Mouse (Mus musculus) right cerebral cortex, adult 2 months (tissue): ENCODE results near the gene Evi5.

Experiments used
- DNase-seq, 2 experiments: peaks; one replicate each; pipeline ENCODE4 v3.0.0; 2021 to 2022; ENCODE audit warnings: low spot score in 2 of 2

Gene Evi5

DNA sequence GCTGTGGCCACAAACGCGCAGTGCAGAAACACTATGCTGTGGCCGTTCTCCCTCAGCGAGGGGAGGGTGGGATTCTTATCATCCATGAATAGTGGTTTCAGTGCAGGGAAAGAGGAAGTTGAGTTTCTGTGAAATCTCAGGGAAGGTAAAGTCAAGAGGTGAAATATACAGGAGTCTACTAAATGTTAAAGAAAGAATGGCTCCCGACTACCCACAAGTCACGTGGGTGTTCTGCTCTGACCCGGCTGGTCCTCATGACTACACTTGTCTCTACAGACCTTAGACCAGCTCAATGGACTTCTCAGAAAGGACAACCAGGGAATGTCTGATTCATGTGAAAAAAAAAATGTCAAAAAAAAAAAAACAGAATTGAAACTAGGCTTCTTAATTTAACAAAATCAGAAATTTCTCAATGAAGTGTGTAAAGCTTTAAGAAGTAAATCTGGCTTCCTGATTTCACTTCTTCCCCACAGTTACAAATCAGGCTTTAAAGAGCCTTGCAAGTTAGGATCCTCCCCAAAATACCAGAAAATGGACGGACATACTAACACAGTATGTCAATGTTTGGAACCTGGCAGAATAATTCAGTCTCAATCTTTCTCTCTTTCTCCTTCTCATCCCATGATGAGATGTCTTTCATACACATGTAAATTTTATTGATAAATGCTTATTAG is 166.6 kb downstream of the Evi5 start:
- no peak for DNase-seq

DNA sequence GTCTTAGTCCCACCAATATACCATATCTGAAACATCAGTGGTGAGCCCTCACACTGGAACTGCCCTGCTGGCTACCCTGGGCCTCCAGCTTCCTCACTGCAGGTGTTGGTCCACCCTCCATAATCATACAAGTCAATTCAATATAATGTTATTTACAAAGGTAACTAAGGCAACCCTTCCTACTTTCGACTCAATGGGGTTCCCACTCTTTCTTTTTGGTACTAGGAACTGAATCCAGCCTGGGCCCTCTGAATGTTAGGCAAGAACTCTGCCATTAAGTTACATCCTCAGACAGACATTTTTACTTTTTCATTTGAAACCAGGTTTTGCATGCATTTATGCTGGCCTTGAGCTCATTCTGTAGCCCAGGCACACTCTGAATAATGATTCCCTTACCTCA is 168.6 kb downstream of the Evi5 start:
- no peak for DNase-seq

DNA sequence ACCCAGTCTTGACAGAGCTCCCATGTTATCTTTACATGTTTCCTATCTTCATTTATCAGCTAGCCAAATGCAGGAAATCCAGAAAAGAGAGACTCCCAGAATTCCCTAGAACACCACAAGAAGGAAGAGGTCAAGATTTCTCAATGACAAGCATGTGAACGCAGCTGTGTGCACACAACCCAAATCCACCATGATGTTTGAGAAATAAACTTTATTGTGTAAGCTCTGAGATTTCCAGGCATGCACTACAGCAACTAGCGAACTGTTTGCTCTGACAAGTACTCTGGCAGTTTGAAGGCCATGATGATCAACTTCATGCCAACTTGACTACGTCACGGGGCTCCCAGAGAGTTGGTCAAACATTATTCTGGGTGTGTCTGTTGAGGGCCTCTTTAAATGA is 169.2 kb downstream of the Evi5 start:
- DNase-seq = no peak

- no peak for DNase-seq
Measured at GRCm38 (mm10) chr5:107703207-107703763, 171.6 kb downstream of the Evi5 start.

GRCm38 (mm10) chr5:107701658-107702057 is 173.2 kb downstream of the Evi5 start:
- DNase-seq = no peak

GRCm38 (mm10) chr5:107700873-107701272 is 174.0 kb downstream of the Evi5 start:
- DNase-seq = no peak

DNA sequence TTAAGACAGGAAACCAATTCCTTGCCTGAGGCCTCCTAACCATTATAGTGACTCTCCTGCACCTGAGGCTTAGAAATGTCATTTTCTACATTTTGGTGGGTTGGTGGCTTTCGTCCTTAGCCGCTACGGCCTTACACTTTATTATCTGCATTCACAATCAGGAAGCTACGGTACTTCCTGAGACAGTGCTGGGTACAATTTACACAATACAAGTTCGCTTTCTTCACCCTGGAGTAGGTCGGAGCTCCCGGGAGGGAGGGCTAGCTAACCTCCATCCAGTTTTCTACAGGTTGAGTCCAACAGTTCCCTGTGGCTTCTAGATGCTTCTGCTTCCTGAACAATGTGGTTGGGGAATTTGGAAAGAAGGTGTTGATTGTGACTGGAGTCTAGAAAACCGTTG is 176.0 kb downstream of the Evi5 start:
- no peak for DNase-seq

- no peak for DNase-seq
Measured at GRCm38 (mm10) chr5:107695019-107695418, 179.9 kb downstream of the Evi5 start.
